Mouse (Mus musculus) neural tube, embryonic 13.5 days (tissue): Measurements from ENCODE around the gene Smyd3. TPM values are rescaled to one million over a fixed set of nuclear protein-coding genes. Genes with fewer than 3 reads are reported as not detected.
"Not testable (repeated sequence)": the region's sequence is repeated elsewhere in the genome, so short reads cannot be mapped to it uniquely, and the experiment has no call there.

Source experiments
- ATAC-seq: fragments of 200-750 bp; cut with Nextera tagmentation; 2 replicates; pipeline ENCODE4 v1.8.0; 2017; ENCODE audit warnings: low read depth, mild to moderate bottlenecking, moderate TSS enrichment, moderate library complexity
- H3K27ac ChIP-seq: fragments of 300-500 bp; sonication (generic); replicated peaks from 2 replicates; pipeline ENCODE4 v1.5.1; 2015; ENCODE audit warnings: moderate library complexity, mild to moderate bottlenecking, inconsistent platforms
- H3K27me3 ChIP-seq: fragments of 300-500 bp; sonication (generic); 2 replicates; pipeline ENCODE4 v1.6.1; 2015; ENCODE audit warnings: mild to moderate bottlenecking, inconsistent platforms
- H3K36me3 ChIP-seq: fragments of 300-500 bp; sonication (generic); 2 replicates; pipeline ENCODE4 v1.6.1; 2015; ENCODE audit warnings: mild to moderate bottlenecking, inconsistent platforms
- H3K4me1 ChIP-seq: fragments of 300-500 bp; sonication (generic); replicated peaks from 2 replicates; pipeline ENCODE4 v1.6.1; 2015; ENCODE audit warnings: inconsistent platforms
- H3K4me2 ChIP-seq: fragments of 300-500 bp; sonication (generic); 2 replicates; pipeline ENCODE4 v1.6.1; 2015; ENCODE audit warnings: inconsistent platforms, mild to moderate bottlenecking, moderate library complexity
- H3K4me3 ChIP-seq: fragments of 300-500 bp; sonication (generic); 2 replicates; pipeline ENCODE4 v1.5.1; 2015; ENCODE audit warnings: mild to moderate bottlenecking, inconsistent platforms
- H3K9ac ChIP-seq: fragments of 300-500 bp; sonication (generic); 2 replicates; pipeline ENCODE4 v1.6.1; 2015; ENCODE audit warnings: moderate library complexity, mild to moderate bottlenecking, inconsistent platforms
- H3K9me3 ChIP-seq: fragments of 300-500 bp; sonication (generic); 2 replicates; pipeline ENCODE4 v1.6.1; 2016; ENCODE audit warnings: inconsistent platforms
- WGBS: fragments of 180-500 bp; shearing (Covaris S2); methylation state at CpG from one replicate; pipeline ENCODE4 v1.1.7; 2015; 5-methylcytosine and 5-hydroxymethylcytosine counted together
- polyA plus RNA-seq: library from polyadenylated mRNA; unstranded; fragments of >200 nt; fragmentation: Nextera tagmentation; extraction: Ambion mirVana; gene quantifications from 2 replicates; pipeline ENCODE4 v1.2.1, GENCODE M21; 2015

The Smyd3 gene
- polyA plus RNA-seq, 1 experiment from 2014 or later, result 19.7 TPM

DNA sequence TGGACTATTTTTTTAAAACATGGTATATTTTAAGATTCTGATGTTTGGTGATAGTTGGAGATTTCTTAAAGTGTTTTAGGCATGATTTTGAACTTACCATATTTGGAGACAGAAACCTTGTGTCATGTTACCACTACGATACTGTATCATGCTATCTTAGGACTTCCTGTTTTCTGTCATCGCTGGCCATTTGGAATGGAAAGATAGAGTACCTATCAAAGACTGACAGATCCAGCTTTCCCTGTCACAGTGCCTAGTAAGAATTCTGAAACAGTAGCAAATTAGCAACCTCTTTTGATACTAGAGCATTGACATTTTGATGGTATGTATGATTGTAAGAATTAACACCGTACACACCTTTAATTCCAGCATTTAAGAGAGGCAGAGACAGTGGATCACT lies 33.5 kb upstream of the Smyd3 start:
- Histone ChIP-seq H3K4me2 (no peak overlapping the region), H3K36me3 (no peaks in the 10 kb centered on the region), H3K27me3 (no peaks in the 10 kb centered on the region), H3K9me3 (no peaks in the 10 kb centered on the region), H3K4me3 (no peak overlapping the region), H3K4me1 (peaks cover 29% of the 10 kb centered on the region), H3K27ac (no peak overlapping the region), H3K9ac (no peak overlapping the region)
- WGBS, result 92% methylated on average over 3 of the region's 3 CpGs
- ATAC-seq, result no peak

DNA sequence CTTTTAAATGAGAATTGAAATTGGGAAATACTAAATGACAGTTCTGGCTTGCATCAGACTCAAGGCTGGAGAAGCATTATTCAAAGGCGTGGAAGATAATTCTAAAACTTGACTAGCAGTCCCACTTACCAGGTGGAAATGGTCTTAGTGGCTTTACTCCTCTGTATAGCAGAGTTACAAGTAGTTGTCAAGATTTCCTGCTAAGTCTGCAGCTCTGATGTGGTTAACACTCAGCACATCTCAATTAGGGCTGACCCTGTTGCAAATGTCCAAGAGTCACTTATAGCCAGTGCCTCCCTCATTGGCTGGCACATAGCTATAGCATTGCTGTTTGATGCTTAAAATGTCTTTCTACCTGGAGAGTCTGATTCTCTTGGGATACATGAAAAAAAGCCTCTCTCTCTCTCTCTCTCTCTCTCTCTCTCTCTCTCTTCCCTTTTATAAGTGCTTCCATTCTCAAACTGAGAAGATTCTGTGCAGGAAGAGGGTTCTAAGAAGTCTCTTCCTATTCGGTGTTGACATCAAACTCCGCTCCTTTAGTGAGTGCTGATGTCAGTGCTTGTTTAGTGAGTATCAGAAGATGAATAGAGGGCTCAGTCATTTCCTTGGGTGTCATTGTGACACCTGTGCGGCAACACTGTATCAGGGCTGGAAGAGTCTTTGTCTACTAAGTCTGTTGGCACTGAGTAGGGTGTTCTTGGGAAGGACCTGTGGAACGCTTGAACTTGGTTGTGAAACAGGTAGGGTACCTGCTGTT lies 31.3 kb upstream of the Smyd3 start:
- Histone ChIP-seq H3K27ac (no peak overlapping the region), H3K4me2 (no peak overlapping the region), H3K36me3 (no peaks in the 10 kb centered on the region), H3K4me3 (no peak overlapping the region), H3K4me1 (peaks cover 43% of the 10 kb centered on the region), H3K9me3 (no peaks in the 10 kb centered on the region), H3K9ac (no peak overlapping the region), H3K27me3 (no peaks in the 10 kb centered on the region)
- no peak for ATAC-seq
- 95% methylated on average over 5 of the region's 5 CpGs for WGBS

DNA sequence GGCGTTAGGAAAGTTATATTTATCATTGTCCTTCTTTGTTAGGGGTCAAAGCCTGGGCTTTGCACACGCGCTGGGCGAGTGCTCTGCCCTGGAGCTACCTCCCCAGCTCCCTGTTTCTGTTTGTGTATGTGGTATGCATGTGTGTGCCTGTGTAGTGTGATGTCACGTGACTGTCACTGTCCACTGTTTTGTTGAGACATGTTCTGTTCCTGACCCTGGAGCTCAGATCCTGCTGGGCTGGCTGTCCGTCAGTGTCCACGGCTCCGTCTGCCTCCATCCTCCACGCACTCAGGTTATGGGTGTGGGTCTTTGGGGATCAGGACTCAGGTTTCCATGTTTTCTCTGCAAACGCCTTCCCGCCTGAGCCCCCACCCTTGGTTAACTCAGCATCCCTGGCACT lies 30.4 kb upstream of the Smyd3 start:
- Histone ChIP-seq H3K27ac (no peak overlapping the region), H3K4me2 (peak overlapping the region; percentile 71), H3K9ac (peak overlapping the region; percentile 84), H3K36me3 (no peaks in the 10 kb centered on the region), H3K4me1 (peaks cover 37% of the 10 kb centered on the region), H3K27me3 (no peaks in the 10 kb centered on the region), H3K9me3 (no peaks in the 10 kb centered on the region), H3K4me3 (peak overlapping the region; percentile 9; the same call in 1 of the 2 replicates)
- no peak for ATAC-seq
- WGBS, result 67% methylated on average over 11 of the region's 11 CpGs

DNA sequence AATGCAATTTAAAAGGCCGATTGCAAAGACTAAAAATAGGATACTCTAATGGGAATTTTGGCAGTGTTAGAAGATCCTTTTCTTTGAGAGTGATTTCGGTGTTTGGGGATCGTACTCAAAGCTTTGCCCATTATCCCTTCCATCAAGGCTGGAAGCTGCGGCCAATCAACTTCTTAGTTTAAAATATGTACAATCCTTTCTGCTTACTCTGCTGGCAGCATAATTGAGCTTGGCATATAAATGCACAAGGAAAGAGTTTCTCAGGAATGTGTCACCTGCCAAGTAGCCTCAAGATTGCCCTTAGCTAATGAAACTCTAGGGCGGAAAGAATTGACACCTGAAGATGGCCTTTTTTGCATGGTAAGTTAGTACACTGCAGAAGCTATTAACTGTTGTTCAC lies 29.3 kb upstream of the Smyd3 start:
- Histone ChIP-seq H3K36me3 (no peaks in the 10 kb centered on the region), H3K4me3 (peak overlapping the region; percentile 77), H3K4me1 (peaks cover 32% of the 10 kb centered on the region), H3K9me3 (no peaks in the 10 kb centered on the region), H3K27me3 (no peaks in the 10 kb centered on the region), H3K27ac (peak overlapping the region; percentile 96), H3K4me2 (peak overlapping the region; percentile 71), H3K9ac (peak overlapping the region; percentile 84)
- no peak for ATAC-seq
- 14% methylated on average over 5 of the region's 5 CpGs for WGBS

DNA sequence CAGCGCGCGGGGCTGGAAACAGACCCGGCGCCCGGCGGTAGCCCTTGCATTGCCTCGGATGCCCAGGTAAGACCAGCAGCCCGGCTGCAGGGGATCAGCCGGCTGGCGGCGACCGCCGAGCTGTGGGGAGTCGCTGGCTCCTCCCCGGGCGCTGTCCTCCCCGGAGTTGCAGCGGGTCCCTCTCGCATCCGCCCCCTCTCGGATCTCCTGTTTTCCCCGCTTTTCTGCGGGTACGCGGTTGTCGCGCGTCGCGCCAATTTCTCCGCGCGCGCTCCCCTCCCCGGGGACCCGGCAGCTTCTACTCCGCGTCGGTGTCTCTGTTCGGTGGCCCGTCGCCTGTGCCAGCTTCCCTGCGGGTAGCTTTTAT lies 28.7 kb upstream of the Smyd3 start:
- peak; percentile 83 for ATAC-seq
- H3K36me3 ChIP-seq, result no peaks in the 10 kb centered on the region

DNA sequence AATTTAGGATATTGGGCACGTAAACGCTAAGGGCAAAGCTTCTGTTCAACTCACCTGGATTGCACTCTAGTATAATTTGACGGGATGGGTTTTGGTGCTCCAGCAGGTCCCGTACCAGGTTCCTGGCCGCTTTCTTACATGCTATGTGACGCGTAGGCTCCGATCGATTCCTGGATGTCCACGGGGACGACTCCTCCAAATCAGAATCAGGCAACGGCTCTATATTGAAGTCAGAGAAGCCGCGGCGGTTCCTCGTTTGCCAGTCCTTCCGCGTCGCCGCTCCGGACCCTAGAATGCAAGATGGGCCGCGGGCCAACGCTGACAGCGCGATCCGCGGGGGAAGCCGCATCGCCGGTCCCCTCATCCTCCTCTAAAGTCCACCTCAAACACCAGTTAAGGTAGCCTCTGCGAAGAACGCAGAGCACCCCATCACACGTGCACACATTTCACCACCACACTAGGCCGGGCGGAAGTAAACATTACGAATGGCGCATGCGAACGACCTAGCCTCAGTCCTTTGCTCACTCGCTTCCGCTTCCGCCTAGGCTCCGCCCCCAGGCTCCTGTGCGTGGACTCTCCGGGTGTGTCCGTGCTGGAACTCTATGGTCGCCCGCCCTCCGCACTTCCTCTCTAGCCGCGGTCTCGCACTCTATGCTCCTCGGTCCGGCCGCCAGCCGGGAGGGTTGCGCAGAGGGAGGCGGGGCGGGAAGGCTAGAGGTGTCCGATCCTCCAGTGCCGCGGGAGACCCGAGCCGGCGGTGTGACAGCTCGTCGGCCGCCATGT lies 28.1 kb upstream of the Smyd3 start, which contains the start of the genes Tfb2m and Cnst:
Tfb2m (minus strand) TSS at position 500 of the 783 bp plus-strand sequence.
Cnst (plus strand) TSS at position 603 of the 783 bp plus-strand sequence.
- Histone ChIP-seq H3K4me3 (peak within 1 kb of the TSS; percentile 77), H3K9ac (peak within 1 kb of the TSS; percentile 84), H3K4me1 (peaks cover 32% of the 10 kb centered on the region), H3K4me2 (peak within 1 kb of the TSS; percentile 84), H3K27ac (peak within 1 kb of the TSS; percentile 96)
- H3K36me3 ChIP-seq, H3K9me3 ChIP-seq, H3K27me3 ChIP-seq: not testable (repeated sequence)
- WGBS, result under 1% methylated on average over 69 of the region's 69 CpGs
- peak; percentile 99 for ATAC-seq

More for the DNA sequence above, 28.7 kb upstream of the Smyd3 start:
- Histone ChIP-seq H3K9ac (peak overlapping the region; percentile 84), H3K27ac (peak overlapping the region; percentile 96), H3K4me2 (peak overlapping the region; percentile 71), H3K4me3 (peak overlapping the region; percentile 77), H3K27me3 (no peaks in the 10 kb centered on the region), H3K4me1 (peaks cover 32% of the 10 kb centered on the region), H3K9me3 (no peaks in the 10 kb centered on the region)
- under 1% methylated on average over 44 of the region's 44 CpGs for WGBS

DNA sequence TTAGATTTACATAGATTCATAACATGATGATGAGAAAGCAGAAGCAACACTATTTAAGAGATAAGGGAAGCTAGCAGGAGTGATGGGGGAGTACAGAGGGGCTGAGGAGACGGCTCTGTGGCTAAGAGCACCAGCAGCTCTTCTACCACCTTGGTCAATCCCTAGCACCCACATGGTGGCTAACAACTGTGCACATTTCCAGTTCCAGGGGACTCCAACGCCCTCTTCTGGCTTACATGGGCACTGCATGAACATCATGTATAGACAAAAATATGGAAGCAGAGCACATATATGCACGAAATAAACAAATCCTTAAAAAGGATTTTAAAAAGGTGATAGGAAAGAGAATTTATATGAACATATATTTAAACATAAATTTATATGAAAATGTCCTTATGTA lies 23.7 kb upstream of the Smyd3 start:
- Histone ChIP-seq H3K9ac (no peak overlapping the region), H3K27ac (no peak overlapping the region), H3K4me1 (peaks cover 16% of the 10 kb centered on the region), H3K4me2 (no peak overlapping the region), H3K9me3 (no peaks in the 10 kb centered on the region), H3K36me3 (peaks cover 37% of the 10 kb centered on the region), H3K4me3 (no peak overlapping the region), H3K27me3 (no peaks in the 10 kb centered on the region)
- WGBS, result 68% methylated on average over 3 of the region's 3 CpGs
- ATAC-seq, result no peak

DNA sequence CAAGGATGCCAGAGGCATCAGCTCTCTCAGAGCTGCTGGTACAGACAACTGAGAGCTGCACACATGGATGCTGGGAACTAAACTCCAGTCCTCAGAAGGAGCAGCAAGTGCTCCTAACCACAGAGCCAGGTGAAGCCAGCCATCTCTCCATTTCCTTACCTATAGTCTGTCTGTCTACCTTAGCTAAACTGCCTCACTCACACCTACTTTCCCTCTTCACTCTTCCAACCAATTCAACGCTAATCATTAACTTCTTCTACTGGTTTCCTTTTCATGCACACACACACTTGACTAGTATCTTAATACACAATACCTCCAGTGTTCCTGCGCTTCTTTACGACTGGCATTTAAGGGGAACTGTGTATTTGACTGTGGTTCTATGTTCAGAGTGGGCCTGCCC lies 22.0 kb upstream of the Smyd3 start:
- no peak overlapping the region for H3K4me3 ChIP-seq
- H3K27me3 ChIP-seq, result no peaks in the 10 kb centered on the region
- no peak overlapping the region for H3K4me2 ChIP-seq
- H3K36me3 ChIP-seq, result peaks cover 42% of the 10 kb centered on the region
- H3K9me3 ChIP-seq, result no peaks in the 10 kb centered on the region
- ATAC-seq, result no peak
- H3K4me1 ChIP-seq, result peaks cover 9% of the 10 kb centered on the region
- WGBS, result 84% methylated on average over 3 of the region's 3 CpGs
- no peak overlapping the region for H3K27ac ChIP-seq
- no peak overlapping the region for H3K9ac ChIP-seq

DNA sequence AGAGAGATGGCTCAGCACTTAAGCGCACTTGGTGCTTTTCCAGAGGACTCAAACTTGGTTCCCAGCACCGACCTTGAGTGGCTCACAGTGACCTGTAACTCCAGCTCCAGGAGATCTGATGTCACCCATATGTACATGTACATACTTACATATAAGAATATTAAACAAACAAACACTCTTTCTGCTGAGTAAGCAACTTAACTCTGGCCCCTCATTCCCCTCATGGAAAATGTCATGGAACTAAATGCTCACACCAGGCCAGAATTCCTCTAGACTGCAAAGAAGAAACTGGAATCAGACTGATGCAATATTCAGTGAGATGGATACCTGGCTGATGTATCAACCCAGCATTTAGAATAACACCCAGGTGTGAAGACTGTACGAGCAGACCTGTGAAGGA lies 21.2 kb upstream of the Smyd3 start:
- no peak overlapping the region for H3K27ac ChIP-seq
- H3K4me1 ChIP-seq, result peaks cover under 1% of the 10 kb centered on the region; the same call in 1 of the 2 replicates
- peaks cover 49% of the 10 kb centered on the region for H3K36me3 ChIP-seq
- no peak overlapping the region for H3K9ac ChIP-seq
- no peaks in the 10 kb centered on the region for H3K27me3 ChIP-seq
- no peak overlapping the region for H3K4me2 ChIP-seq
- no peak overlapping the region for H3K4me3 ChIP-seq
- H3K9me3 ChIP-seq, result no peaks in the 10 kb centered on the region
- WGBS, result 95% methylated on average over 3 of the region's 3 CpGs
- no peak for ATAC-seq

DNA sequence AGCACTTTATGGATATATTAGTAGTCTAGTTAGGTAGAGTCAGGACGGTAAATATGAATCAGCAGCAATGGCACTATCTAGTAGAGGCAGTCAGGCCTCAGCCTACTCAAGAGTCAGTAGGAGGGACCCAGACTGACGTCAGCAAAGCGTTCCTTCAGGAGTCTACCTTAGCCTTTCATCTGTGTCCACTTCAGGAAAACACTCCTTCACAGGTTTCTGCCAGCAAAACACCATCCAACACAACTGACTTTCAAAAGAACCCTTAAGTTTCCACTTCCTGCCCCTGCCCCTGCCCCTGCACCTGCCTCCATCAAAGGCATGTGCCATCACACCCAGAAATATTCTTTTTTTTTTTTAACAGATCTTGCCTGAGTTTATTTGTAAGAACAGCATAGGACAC lies 2.1 kb upstream of the Smyd3 start:
- no peak for ATAC-seq
- no peak overlapping the region for H3K4me3 ChIP-seq
- no peak overlapping the region for H3K9ac ChIP-seq
- no peaks in the 10 kb centered on the region for H3K36me3 ChIP-seq
- no peak overlapping the region for H3K27ac ChIP-seq
- H3K4me2 ChIP-seq, result no peak overlapping the region
- H3K27me3 ChIP-seq, result no peaks in the 10 kb centered on the region
- peaks cover 12% of the 10 kb centered on the region for H3K4me1 ChIP-seq
- no peaks in the 10 kb centered on the region for H3K9me3 ChIP-seq
- 89% methylated on average over 3 of the region's 3 CpGs for WGBS

DNA sequence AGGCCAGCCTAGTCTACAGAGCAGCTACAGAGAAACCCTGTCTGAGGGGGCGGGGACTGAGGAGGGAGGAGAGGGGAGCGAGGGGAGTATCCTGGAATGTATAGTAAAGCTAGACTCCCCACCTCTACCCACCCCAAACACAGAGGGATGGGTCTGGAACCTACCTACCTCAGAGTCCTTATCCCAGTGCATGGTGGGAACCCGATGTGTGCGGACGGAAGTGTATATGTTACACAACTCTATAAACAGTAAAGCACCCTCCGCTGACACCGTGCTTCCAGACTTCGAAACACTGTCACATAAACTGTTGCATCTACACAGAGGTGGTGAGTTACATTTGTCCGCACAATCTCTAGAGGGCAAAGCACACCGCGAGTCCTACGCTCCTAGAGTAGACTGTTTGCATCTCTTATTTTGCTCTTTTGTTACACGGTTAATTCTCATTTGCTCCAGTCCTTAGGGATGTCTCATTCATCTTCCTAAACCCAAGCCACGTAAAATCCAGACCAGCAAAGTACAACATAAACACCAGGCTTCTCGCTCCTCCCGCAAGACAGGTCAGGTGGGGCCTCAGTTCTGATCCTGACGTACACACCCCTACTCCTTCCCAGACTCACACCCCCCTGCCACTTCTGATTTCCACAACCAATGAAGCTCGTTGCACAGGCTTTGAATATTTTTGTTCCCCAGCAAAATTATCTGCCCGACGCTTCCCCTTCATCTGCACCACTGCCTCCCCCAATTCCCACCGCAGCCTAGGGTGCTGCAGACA lies 714 bp downstream of the Smyd3 start:
- Histone ChIP-seq H3K4me3 (peak overlapping the region; percentile 76), H3K4me2 (peak overlapping the region; percentile 99), H3K27me3 (no peaks in the 10 kb centered on the region), H3K4me1 (peaks cover 17% of the 10 kb centered on the region), H3K9ac (peak overlapping the region; percentile 80), H3K27ac (no peak overlapping the region), H3K9me3 (no peaks in the 10 kb centered on the region), H3K36me3 (no peaks in the 10 kb centered on the region)
- peak; percentile 79 for ATAC-seq
- under 1% methylated on average over 21 of the region's 21 CpGs for WGBS

DNA sequence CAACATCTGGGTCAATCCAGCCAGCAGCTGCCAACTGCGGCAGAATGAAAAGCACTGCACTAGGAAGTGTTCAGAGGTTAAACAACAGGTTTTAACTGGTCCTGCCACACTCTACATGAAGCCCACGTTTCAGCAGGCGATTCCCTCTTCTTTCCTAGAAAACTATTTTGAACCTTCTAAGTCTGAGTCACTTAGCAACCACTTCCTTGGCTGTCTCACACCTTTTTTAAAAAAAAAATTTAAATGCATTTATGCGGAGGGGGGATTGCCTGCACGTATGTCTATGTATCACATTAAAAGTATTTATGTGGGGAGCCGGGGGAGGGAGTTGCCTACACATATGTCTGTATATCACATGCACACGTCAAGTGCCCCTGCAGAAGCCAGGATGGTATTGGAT lies 5.9 kb downstream of the Smyd3 start:
- Histone ChIP-seq H3K27me3 (no peaks in the 10 kb centered on the region), H3K4me1 (peaks cover 12% of the 10 kb centered on the region), H3K27ac (no peak overlapping the region), H3K4me2 (no peak overlapping the region), H3K36me3 (no peaks in the 10 kb centered on the region), H3K9me3 (no peaks in the 10 kb centered on the region), H3K4me3 (no peak overlapping the region), H3K9ac (no peak overlapping the region)
- 84% methylated on average over 7 of the region's 7 CpGs for WGBS
- ATAC-seq, result no peak
